Mouse (Mus musculus): ENCODE measurements around the gene Actrt2.

GRCm38 (mm10) chr4:154625710-154626109 lies 42.0 kb downstream of the Actrt2 start:
- TF ChIP-seq CTCF (IDR thresholded peaks at IDR 0.05; ENCODE audit: low read depth, low read length): no peak
- TF ChIP-seq EP300 (IDR thresholded peaks at IDR 0.05; ENCODE audit: insufficient read depth, low read depth, low read length): no peak

All from ES-Bruce4 (cell line).